Mouse (Mus musculus) heart, embryonic 14.5 days (tissue): Measurements from ENCODE around the gene Hist2h2aa2. TPM values are rescaled to one million over a fixed set of nuclear protein-coding genes. Genes with fewer than 3 reads are reported as not detected.
A peak's percentile ranks its signal among the peaks of the same experiment; 100 is the strongest.

Experiments used
- ATAC-seq: fragments of 200-750 bp; cut with Nextera tagmentation; 2 replicates; pipeline ENCODE4 v1.8.0; 2017; ENCODE audit warnings: low read depth, moderate TSS enrichment; ENCODE audit not compliant: insufficient number of reproducible peaks, insufficient read depth, low FRiP score
- H3K27ac ChIP-seq, 2 experiments: fragments of 200-500 bp in 1 of 2; fragments of 300-500 bp in 1 of 2; sonication (generic) in 1 of 2; replicated peaks in 1 of 2; 2 replicates each; pipeline ENCODE4 v1.5.1; 2012 to 2014; ENCODE audit warnings: low read depth in 2 of 2, low read length in 2 of 2, control low read depth in 1 of 2, mild to moderate bottlenecking in 1 of 2, mixed read lengths in 1 of 2; ENCODE audit not compliant: control insufficient read depth in 1 of 2, insufficient read depth in 1 of 2
- H3K27me3 ChIP-seq: fragments of 300-500 bp; sonication (generic); 2 replicates; pipeline ENCODE4 v1.6.1; 2014; ENCODE audit warnings: mild to moderate bottlenecking, low read length, control low read depth; ENCODE audit not compliant: control insufficient read depth, insufficient read depth
- H3K36me3 ChIP-seq: fragments of 300-500 bp; sonication (generic); 2 replicates; pipeline ENCODE4 v1.6.1; 2014; ENCODE audit warnings: mild to moderate bottlenecking, control low read depth, low read length, mixed read lengths; ENCODE audit not compliant: control insufficient read depth, insufficient read depth
- H3K4me1 ChIP-seq, 2 experiments: fragments of 200-500 bp in 1 of 2; fragments of 300-500 bp in 1 of 2; sonication (generic) in 1 of 2; 2 replicates each; pipeline ENCODE4 v1.6.1; 2012 to 2014; ENCODE audit warnings: low read length in 2 of 2, control low read depth in 1 of 2, mixed read lengths in 1 of 2; ENCODE audit not compliant: control insufficient read depth in 2 of 2, insufficient read depth in 2 of 2
- H3K4me2 ChIP-seq: fragments of 300-500 bp; sonication (generic); 2 replicates; pipeline ENCODE4 v1.6.1; 2014; ENCODE audit warnings: mild to moderate bottlenecking, low read length
- H3K4me3 ChIP-seq, 2 experiments: fragments of 200-500 bp in 1 of 2; fragments of 300-500 bp in 1 of 2; sonication (generic) in 1 of 2; 2 replicates each; pipeline ENCODE4 v1.5.1; 2012 to 2014; ENCODE audit warnings: low read length in 2 of 2, mild to moderate bottlenecking in 2 of 2, control low read depth in 1 of 2, low read depth in 1 of 2, moderate library complexity in 1 of 2; ENCODE audit not compliant: control insufficient read depth in 1 of 2, insufficient read depth in 1 of 2
- H3K9ac ChIP-seq: fragments of 300-500 bp; sonication (generic); 2 replicates; pipeline ENCODE4 v1.6.1; 2014; ENCODE audit warnings: mild to moderate bottlenecking, low read length
- H3K9me3 ChIP-seq: fragments of 300-500 bp; sonication (generic); 2 replicates; pipeline ENCODE4 v1.6.1; 2016; ENCODE audit warnings: low read length, control low read depth; ENCODE audit not compliant: control insufficient read depth
- WGBS: fragments of 180-500 bp; shearing (Covaris S2); extraction: QIAGEN DNeasy Blood & Tissue Kit; methylation state at CpG from one replicate; pipeline ENCODE4 v1.1.7; 2014; 5-methylcytosine and 5-hydroxymethylcytosine counted together
- polyA plus RNA-seq: library from polyadenylated mRNA; unstranded; fragments of >200 nt; fragmentation: Nextera tagmentation; extraction: Ambion mirVana; gene quantifications from 2 replicates; pipeline ENCODE4 v1.2.1, GENCODE M21; 2014

Gene Hist2h2aa2
- polyA plus RNA-seq, 1 experiment from 2014 or later: 34.6 TPM

DNA sequence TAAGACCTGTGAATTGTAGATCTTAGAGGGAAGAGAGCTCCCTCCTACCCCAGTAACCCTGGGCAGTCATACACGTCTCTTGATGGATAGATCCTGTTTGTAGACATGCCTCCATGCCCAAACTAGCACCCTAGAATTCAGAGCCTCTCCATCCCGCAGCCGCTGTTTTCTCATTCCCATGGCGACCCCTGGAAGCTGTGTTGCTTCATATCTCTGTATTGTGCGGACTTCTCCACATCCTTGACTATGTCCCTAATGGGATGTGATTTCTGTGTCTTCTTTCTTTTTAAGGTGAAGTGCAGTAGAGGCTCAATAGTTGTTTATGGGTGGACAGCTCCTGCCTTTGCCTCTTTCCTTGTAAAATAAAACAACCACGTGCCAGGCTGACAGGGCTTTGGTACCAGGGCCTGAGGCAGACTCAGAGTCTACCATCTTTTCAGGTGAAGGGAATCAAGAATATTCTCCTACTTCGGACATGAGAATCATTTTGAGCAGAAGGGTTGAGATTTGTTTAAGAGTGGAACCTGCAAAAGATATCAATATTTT is 24.4 kb upstream of the Hist2h2aa2 start:
- H3K27me3 ChIP-seq: no peaks in the 10 kb centered on the region
- peak overlapping the region; percentile 71 for H3K4me2 ChIP-seq
- peaks cover 13 to 19% of the 10 kb centered on the region in 2 experiments for H3K4me1 ChIP-seq
- H3K9me3 ChIP-seq: no peaks in the 10 kb centered on the region
- peak overlapping the region; percentile 82 for H3K9ac ChIP-seq
- 82% methylated on average over 7 of the region's 7 CpGs for WGBS
- H3K36me3 ChIP-seq: no peaks in the 10 kb centered on the region
- peak overlapping the region; percentile 97 to 99 for H3K27ac ChIP-seq
- peak overlapping the region in 1 of 2 experiments; percentile 54; a peak in 2 of 4 replicates for H3K4me3 ChIP-seq
- no peak for ATAC-seq

DNA sequence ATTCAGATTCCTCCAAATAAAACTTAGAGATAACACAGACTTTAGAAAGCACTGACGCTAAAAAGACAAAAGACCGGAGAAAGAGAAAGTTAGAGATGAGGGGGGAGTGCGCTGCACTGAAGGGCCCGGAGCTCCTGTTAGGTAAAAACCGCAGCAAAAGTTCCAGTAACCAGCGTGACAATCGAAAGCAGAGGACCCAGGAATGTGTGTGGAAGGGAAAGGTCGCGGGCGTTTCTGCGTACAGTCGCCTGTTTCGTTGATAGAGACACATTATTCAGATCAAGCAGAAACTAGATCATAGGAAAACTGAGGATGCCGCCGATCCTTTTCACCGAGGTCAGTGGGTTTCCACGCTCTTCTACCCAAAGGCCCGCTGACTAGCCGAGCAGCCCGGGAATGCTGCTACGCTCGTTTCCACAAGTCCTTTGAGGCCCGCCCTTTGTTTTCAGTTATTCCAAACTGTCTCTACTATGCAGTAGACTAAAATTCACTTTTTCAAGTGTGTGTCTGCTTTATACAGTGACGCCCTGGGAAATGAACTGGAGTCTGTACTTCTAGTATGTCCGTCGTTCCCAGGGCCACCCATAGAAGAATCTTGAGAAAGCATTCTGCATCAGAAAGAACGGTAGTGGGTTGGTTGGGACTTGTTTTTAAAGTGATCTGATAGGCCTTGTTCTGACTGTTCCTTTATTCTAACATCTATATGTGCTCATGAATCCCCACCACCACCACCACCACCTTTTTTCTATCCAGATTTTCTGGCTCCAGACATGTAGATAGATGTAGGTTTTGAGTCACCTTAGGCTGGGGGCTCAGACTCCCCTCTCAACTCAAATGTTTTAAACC is 23.7 kb upstream of the Hist2h2aa2 start:
- peak overlapping the region; percentile 54 to 58 for H3K4me3 ChIP-seq
- peak overlapping the region; percentile 82 for H3K9ac ChIP-seq
- WGBS: 8% methylated on average over 27 of the region's 27 CpGs
- peaks cover 13 to 19% of the 10 kb centered on the region in 2 experiments for H3K4me1 ChIP-seq
- H3K4me2 ChIP-seq: peak overlapping the region; percentile 71
- peak overlapping the region; percentile 97 to 99 for H3K27ac ChIP-seq
- H3K9me3 ChIP-seq: no peaks in the 10 kb centered on the region
- H3K36me3 ChIP-seq: no peaks in the 10 kb centered on the region
- H3K27me3 ChIP-seq: no peaks in the 10 kb centered on the region
- ATAC-seq: no peak

DNA sequence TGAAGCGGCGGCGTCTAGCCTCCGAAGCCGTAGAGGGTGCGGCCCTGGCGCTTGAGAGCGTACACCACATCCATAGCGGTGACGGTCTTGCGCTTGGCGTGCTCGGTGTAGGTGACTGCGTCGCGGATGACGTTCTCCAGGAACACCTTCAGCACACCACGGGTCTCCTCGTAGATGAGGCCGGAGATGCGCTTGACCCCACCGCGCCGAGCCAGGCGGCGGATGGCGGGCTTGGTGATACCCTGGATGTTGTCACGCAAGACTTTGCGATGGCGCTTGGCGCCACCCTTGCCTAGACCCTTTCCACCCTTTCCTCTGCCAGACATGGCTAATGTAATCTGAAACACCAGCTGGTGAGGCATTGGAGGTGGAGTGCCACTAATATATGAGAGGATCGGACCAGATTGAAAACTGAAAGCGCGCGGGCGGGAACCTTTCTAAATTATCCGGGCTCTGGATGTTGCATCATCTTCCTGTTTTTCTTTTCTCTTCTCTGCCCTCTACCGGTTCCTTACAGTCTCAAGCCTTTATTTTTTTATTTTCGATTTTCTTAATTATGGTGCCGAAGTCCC is 23.0 kb upstream of the Hist2h2aa2 start, which contains the start of gene Hist2h4:
TSS of gene Hist2h4 (minus strand) at position 333 of the 572 bp plus-strand sequence.
- under 1% methylated on average over 40 of the region's 40 CpGs for WGBS
- Histone ChIP-seq H3K9ac (peak within 1 kb of the TSS; percentile 82), H3K4me2 (peak within 1 kb of the TSS; percentile 71), H3K36me3 (no peaks in the 10 kb centered on the region), H3K27ac (peak within 1 kb of the TSS; percentile 97 to 99), H3K4me1 (peaks cover 13 to 17% of the 10 kb centered on the region in 2 experiments), H3K9me3 (no peaks in the 10 kb centered on the region), H3K4me3 (peak within 1 kb of the TSS; percentile 54 to 83), H3K27me3 (no peaks in the 10 kb centered on the region)
- peak; percentile 86 for ATAC-seq

DNA sequence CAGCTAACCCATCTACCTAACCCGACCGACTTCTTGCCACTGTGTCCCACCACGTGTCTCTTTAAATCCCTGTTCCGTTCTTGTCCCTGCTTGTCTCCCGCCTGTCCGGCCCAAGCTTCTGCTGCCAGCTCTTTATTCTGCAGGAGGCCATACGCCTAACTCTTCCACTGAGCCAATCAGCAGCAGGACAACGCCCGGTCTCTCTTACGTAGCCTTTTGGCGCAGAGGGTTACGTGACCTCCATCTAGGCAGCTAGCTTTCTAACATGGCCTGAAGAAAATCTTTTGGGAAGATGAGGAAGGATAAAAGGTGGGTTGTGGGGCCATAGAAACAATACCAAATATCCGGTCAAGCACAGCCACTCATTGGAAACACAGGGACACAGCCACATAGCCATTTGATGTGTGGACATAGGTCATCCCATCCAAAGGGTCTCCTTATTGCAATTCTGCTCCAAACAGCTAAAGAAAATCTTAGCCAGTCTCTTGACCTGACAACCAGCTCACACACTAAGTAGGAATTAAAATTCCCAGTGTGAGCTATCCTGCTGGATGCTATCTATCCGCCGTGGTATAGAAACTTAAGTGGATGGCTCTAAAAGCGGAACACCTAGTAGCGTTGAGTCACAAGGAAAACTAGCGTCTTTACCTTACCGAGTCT is 22.3 kb upstream of the Hist2h2aa2 start:
- Histone ChIP-seq H3K27me3 (no peaks in the 10 kb centered on the region), H3K27ac (peak overlapping the region; percentile 93 to 97), H3K4me1 (peaks cover 13 to 14% of the 10 kb centered on the region in 2 experiments), H3K4me2 (peak overlapping the region; percentile 71), H3K9ac (peak overlapping the region; percentile 82), H3K36me3 (no peaks in the 10 kb centered on the region), H3K9me3 (no peaks in the 10 kb centered on the region), H3K4me3 (peak overlapping the region; percentile 54 to 83)
- whole genome bisulfite sequencing: 1% methylated on average over 19 of the region's 19 CpGs
- ATAC-seq: peak; percentile 80

DNA sequence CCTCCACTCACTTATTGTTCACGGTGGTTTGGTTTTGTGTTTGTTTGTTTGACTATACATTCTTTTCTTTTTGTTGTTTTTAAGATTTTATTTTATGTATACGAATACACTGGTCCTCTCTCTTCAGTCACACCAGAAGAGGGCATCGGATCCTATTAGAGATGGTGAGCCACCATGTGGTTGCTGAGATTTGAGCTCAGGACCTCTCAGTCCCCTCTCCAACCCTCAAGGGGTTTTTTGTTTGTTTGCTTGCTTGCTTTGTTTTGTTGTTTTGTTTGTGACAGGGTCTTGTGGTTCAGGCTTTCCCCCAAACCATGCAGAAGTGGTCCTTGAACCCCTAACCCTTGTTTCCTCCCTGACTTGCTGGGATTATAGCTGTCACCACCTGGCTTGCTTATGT is 21.5 kb upstream of the Hist2h2aa2 start:
- 67% methylated on average over 3 of the region's 3 CpGs for WGBS
- Histone ChIP-seq H3K9ac (peak overlapping the region; percentile 82), H3K27ac (peak overlapping the region; percentile 93 to 97), H3K4me3 (no peak overlapping the region; a peak in 1 of 4 replicates), H3K4me2 (peak overlapping the region; percentile 71), H3K4me1 (peaks cover 13 to 14% of the 10 kb centered on the region in 2 experiments), H3K27me3 (no peaks in the 10 kb centered on the region), H3K9me3 (no peaks in the 10 kb centered on the region), H3K36me3 (no peaks in the 10 kb centered on the region)
- no peak for ATAC-seq

DNA sequence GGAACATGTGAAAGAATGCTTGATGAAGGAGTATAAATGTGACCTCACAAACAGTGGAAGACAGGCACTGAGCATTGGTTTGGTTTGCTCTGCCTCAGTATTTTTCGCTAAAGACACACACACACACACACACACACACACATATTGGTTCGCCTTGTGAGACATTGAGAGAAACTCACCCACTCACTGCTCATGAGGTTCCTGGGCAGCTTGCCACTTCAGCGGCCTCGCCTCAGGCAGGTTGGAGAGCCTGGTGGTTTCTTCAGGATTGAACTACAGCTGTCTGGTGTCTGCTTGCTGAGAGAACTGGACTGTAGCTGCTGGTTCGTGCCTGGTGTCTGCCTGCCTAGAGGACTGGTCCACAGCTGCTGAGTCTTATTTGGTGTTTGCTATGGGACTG is 20.1 kb upstream of the Hist2h2aa2 start:
- no peaks in the 10 kb centered on the region for H3K9me3 ChIP-seq
- no peak overlapping the region for H3K27ac ChIP-seq
- no peak overlapping the region for H3K4me2 ChIP-seq
- peaks cover 13 to 14% of the 10 kb centered on the region in 2 experiments for H3K4me1 ChIP-seq
- no peaks in the 10 kb centered on the region for H3K27me3 ChIP-seq
- no peaks in the 10 kb centered on the region for H3K36me3 ChIP-seq
- H3K4me3 ChIP-seq: no peak overlapping the region
- WGBS: 87% methylated on average over 5 of the region's 5 CpGs
- no peak overlapping the region for H3K9ac ChIP-seq
- no peak for ATAC-seq

DNA sequence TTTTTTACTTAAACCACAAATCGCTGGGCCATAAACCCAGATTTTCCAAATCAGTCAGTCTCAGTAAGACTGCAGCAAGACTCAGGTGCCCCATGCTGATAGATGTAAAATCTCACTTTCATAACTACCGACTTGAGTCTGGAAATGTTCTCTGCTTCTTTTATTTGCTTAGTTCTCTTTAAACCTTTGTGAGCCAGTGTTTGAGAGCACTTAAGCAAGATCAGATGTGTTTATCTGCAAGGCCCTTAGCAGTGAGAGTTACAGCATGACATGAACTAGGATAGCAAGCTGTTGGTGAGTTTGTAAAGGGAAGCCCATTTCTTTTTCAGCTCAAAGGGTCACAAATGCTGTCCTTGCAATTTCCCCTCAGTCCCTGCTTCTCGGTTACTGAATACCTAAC is 17.1 kb upstream of the Hist2h2aa2 start:
- Histone ChIP-seq H3K4me2 (no peak overlapping the region), H3K9me3 (no peaks in the 10 kb centered on the region), H3K27ac (no peak overlapping the region), H3K4me1 (peaks cover 5 to 6% of the 10 kb centered on the region in 2 experiments), H3K36me3 (no peaks in the 10 kb centered on the region), H3K4me3 (no peak overlapping the region), H3K9ac (no peak overlapping the region), H3K27me3 (no peaks in the 10 kb centered on the region)
- ATAC-seq: no peak
- 66% methylated on average over 3 of the region's 3 CpGs for WGBS
